Comparison of ENCODE assay signal across 11 mouse cellular contexts in the genomic region with DNA sequence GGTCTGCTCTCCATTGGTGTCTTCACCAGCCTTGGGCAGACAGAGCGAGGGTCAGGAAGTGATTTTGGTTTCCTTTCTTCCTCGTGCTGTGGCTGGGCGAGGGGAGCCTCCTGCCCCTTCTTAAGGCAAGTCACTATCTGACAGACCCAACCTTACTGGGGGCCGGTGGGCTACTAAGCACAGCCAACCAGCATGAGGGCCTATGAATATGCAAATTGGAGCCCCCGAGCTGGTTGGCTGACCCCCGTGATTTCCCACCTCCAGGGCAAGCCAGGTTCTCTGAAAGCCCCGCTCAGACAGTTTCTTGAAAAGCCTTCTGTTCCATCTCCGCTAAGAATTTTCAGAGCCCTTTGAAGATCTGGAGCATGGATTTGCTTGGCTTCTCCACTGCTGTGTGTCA. TPM values are rescaled to one million over a fixed set of nuclear protein-coding genes. Genes with fewer than 3 reads are reported as not detected.
A peak's percentile ranks its signal among the peaks of the same experiment; 100 is the strongest.
DNase-seq lines count a peak whose midpoint lies in the region; ATAC-seq and TF ChIP-seq lines count a peak whose summit lies in the region.
"Had no signal": no experiment of that assay in that cellular context is flagged by ENCODE, and none has a peak within 500 bp of the region (broad histone marks: within the 10 kb centered on the region; RNA-seq: fewer than 3 reads in every experiment).

No protein-coding gene starts in this region.

- peak overlapping the region; percentile 60 for H3K4me2 ChIP-seq in heart, embryonic 11.5 days
- peak overlapping the region; percentile 23; the same call in 1 of the 2 replicates for H3K4me2 ChIP-seq in midbrain, embryonic 11.5 days
- no peak overlapping the region for H3K4me2 ChIP-seq in midbrain, postnatal 0 days (ENCODE audit: low read depth, low read length, poor library complexity, severe bottlenecking)
- 0 out of 2 replicates have a peak overlapping the region, but pooled peaks have one; percentile 1 for H3K4me2 ChIP-seq in hindbrain, embryonic 16.5 days (ENCODE audit: low read length)
- peak overlapping the region; percentile 36 for H3K4me2 ChIP-seq in neural tube, embryonic 13.5 days

- no peaks in the 10 kb centered on the region for H3K9me3 ChIP-seq in heart, embryonic 11.5 days (replicated peaks; ENCODE audit: control insufficient read depth, low read length)
- H3K9me3 ChIP-seq in midbrain, embryonic 11.5 days (ENCODE audit: control insufficient read depth, low read length) = no peaks in the 10 kb centered on the region
- H3K9me3 ChIP-seq in midbrain, postnatal 0 days (ENCODE audit: low read length) = no peaks in the 10 kb centered on the region
- no peaks in the 10 kb centered on the region for H3K9me3 ChIP-seq in hindbrain, embryonic 16.5 days (ENCODE audit: control insufficient read depth, low read length)
- no peaks in the 10 kb centered on the region for H3K9me3 ChIP-seq in neural tube, embryonic 13.5 days

- intact Hi-C loops in heart, postnatal 14 days (cut with DNase I) = no loop called here

- DNase-seq in heart, postnatal 14 days = no peak
- DNase-seq in midbrain, embryonic 11.5 days (ENCODE audit: low spot score, missing footprints) = peak; percentile 85
- DNase-seq in midbrain, postnatal 0 days (ENCODE audit: low spot score) = no peak
- DNase-seq in gastrocnemius, postnatal 10 days = no peak
- no peak for DNase-seq in adrenal gland, adult 8-10 months
- DNase-seq: kidney, adult 2 months; lung, postnatal 10 days; right cerebral cortex, adult 18-20 months had no signal

- H3K9ac ChIP-seq in heart, embryonic 11.5 days (ENCODE audit: low read depth, low read length) = peak overlapping the region; percentile 59; the same call in 1 of the 2 replicates
- H3K9ac ChIP-seq in midbrain, embryonic 11.5 days (ENCODE audit: low read length) = no peak overlapping the region
- no peak overlapping the region for H3K9ac ChIP-seq in midbrain, postnatal 0 days (replicated peaks; ENCODE audit: low read length, poor library complexity, severe bottlenecking)
- no peak overlapping the region for H3K9ac ChIP-seq in hindbrain, embryonic 16.5 days (ENCODE audit: low read depth, low read length)
- H3K9ac ChIP-seq in neural tube, embryonic 13.5 days = 0 out of 2 replicates have a peak overlapping the region, but pooled peaks have one; percentile 31

- 2% methylated on average over 8 of the region's 8 CpGs for WGBS in heart, embryonic 11.5 days (ENCODE audit: insufficient replicate concordance)
- WGBS in midbrain, embryonic 11.5 days = 2% methylated on average over 8 of the region's 8 CpGs
- WGBS in midbrain, postnatal 0 days = 6% methylated on average over 8 of the region's 8 CpGs
- WGBS in hindbrain, embryonic 16.5 days = 1% methylated on average over 8 of the region's 8 CpGs
- 2% methylated on average over 8 of the region's 8 CpGs for WGBS in neural tube, embryonic 13.5 days

- H3K27ac ChIP-seq in heart, embryonic 11.5 days (ENCODE audit: low read depth, low read length) = no peak overlapping the region
- no peak overlapping the region for H3K27ac ChIP-seq in midbrain, embryonic 11.5 days (ENCODE audit: low read depth, low read length)
- no peak overlapping the region for H3K27ac ChIP-seq in midbrain, postnatal 0 days (ENCODE audit: low read depth, low read length)
- no peak overlapping the region for H3K27ac ChIP-seq in hindbrain, embryonic 16.5 days (ENCODE audit: low read depth, low read length)
- H3K27ac ChIP-seq in neural tube, embryonic 13.5 days (replicated peaks) = no peak overlapping the region

- ATAC-seq in heart, embryonic 11.5 days (replicated peaks; ENCODE audit: insufficient number of reproducible peaks, low FRiP score, low TSS enrichment) = no peak
- no peak for ATAC-seq in midbrain, embryonic 11.5 days (ENCODE audit: low FRiP score)
- no peak for ATAC-seq in midbrain, postnatal 0 days (ENCODE audit: low FRiP score)
- no peak for ATAC-seq in hindbrain, embryonic 16.5 days
- ATAC-seq in neural tube, embryonic 13.5 days (ENCODE audit: low read depth) = no peak

- peaks cover 9% of the 10 kb centered on the region for H3K4me1 ChIP-seq in heart, embryonic 11.5 days (ENCODE audit: control insufficient read depth, insufficient read depth, low read length)
- peaks cover 13% of the 10 kb centered on the region for H3K4me1 ChIP-seq in midbrain, embryonic 11.5 days (ENCODE audit: control insufficient read depth, insufficient read depth, low read length)
- H3K4me1 ChIP-seq in midbrain, postnatal 0 days (ENCODE audit: insufficient read depth, low read length) = no peaks in the 10 kb centered on the region; the same call in 1 of the 2 replicates
- peaks cover 4% of the 10 kb centered on the region for H3K4me1 ChIP-seq in hindbrain, embryonic 16.5 days (ENCODE audit: control insufficient read depth, insufficient read depth, low read depth, low read length)
- peaks cover 18% of the 10 kb centered on the region for H3K4me1 ChIP-seq in neural tube, embryonic 13.5 days (replicated peaks)

- H3K4me3 ChIP-seq in heart, embryonic 11.5 days (ENCODE audit: low read depth, low read length) = peak overlapping the region; percentile 26
- no peak overlapping the region for H3K4me3 ChIP-seq in midbrain, embryonic 11.5 days (ENCODE audit: low read depth, low read length)
- no peak overlapping the region for H3K4me3 ChIP-seq in midbrain, postnatal 0 days (ENCODE audit: low read depth, low read length)
- no peak overlapping the region for H3K4me3 ChIP-seq in hindbrain, embryonic 16.5 days (ENCODE audit: low read length)
- H3K4me3 ChIP-seq in neural tube, embryonic 13.5 days = no peak overlapping the region

- TF ChIP-seq CTCF in midbrain, postnatal 0 days (IDR thresholded peaks at IDR 0.05) = no peak

- H3K36me3 ChIP-seq in heart, embryonic 11.5 days (ENCODE audit: control insufficient read depth, insufficient read depth, low read length) = no peaks in the 10 kb centered on the region
- H3K36me3 ChIP-seq in midbrain, embryonic 11.5 days (ENCODE audit: control insufficient read depth, insufficient read depth, low read length) = no peaks in the 10 kb centered on the region
- H3K36me3 ChIP-seq in midbrain, postnatal 0 days (ENCODE audit: insufficient read depth, low read length) = no peaks in the 10 kb centered on the region
- no peaks in the 10 kb centered on the region for H3K36me3 ChIP-seq in hindbrain, embryonic 16.5 days (ENCODE audit: control insufficient read depth, insufficient read depth, low read length)
- no peaks in the 10 kb centered on the region for H3K36me3 ChIP-seq in neural tube, embryonic 13.5 days

- no peaks in the 10 kb centered on the region for H3K27me3 ChIP-seq in heart, embryonic 11.5 days (ENCODE audit: control insufficient read depth, insufficient read depth, low read length)
- no peaks in the 10 kb centered on the region for H3K27me3 ChIP-seq in midbrain, embryonic 11.5 days (ENCODE audit: control insufficient read depth, insufficient read depth, low read length)
- no peaks in the 10 kb centered on the region for H3K27me3 ChIP-seq in midbrain, postnatal 0 days (ENCODE audit: insufficient read depth, low read length)
- H3K27me3 ChIP-seq in hindbrain, embryonic 16.5 days (replicated peaks; ENCODE audit: control insufficient read depth, insufficient read depth, low read length) = no peaks in the 10 kb centered on the region
- no peaks in the 10 kb centered on the region for H3K27me3 ChIP-seq in neural tube, embryonic 13.5 days

RNA-seq across cellular contexts. Expression of a gene that starts 4.3 kb away (rescaled TPM):
- 2.5 and 3.1 TPM in 2 replicates for polyA plus RNA-seq in heart, embryonic 11.5 days (2014; fragmentation: Nextera tagmentation; extraction: Ambion mirVana)
- total RNA-seq in heart, postnatal 14 days (2021) = 1 to 10 TPM; 1.1 to 2.7 TPM
- polyA plus RNA-seq in midbrain, embryonic 11.5 days (2014; fragmentation: Nextera tagmentation; extraction: Ambion mirVana) = 2.6 and 3.6 TPM in 2 replicates
- 1.2 and 1.4 TPM in 2 replicates for total RNA-seq in midbrain, postnatal 0 days (2014; rRNA removed)
- polyA plus RNA-seq in midbrain, postnatal 0 days (2015; fragmentation: Nextera tagmentation; extraction: Ambion mirVana) = 0.86 and 1.4 TPM in 2 replicates
- 1.2 and 1.6 TPM in 2 replicates for polyA plus RNA-seq in hindbrain, embryonic 16.5 days (2015; fragmentation: Nextera tagmentation; extraction: Ambion mirVana)
- polyA plus RNA-seq in neural tube, embryonic 13.5 days (2015; fragmentation: Nextera tagmentation; extraction: Ambion mirVana) = 3.9 and 5.4 TPM in 2 replicates
- total RNA-seq in gastrocnemius, postnatal 10 days (2021) = 1 to 10 TPM; 2.6 to 2.9 TPM
- total RNA-seq in adrenal gland, adult 8-10 months (2022) = 1 to 10 TPM; 3.0 to 7.9 (median 6.0) TPM

RNA-seq across cellular contexts. Expression of a gene that starts 4.3 kb away (rescaled TPM):
- polyA plus RNA-seq in heart, embryonic 11.5 days (2014; fragmentation: Nextera tagmentation; extraction: Ambion mirVana) = 170 and 200 TPM in 2 replicates
- 100 to 1,000 TPM; 713 to 718 TPM for total RNA-seq in heart, postnatal 14 days (2021)
- 93.9 and 97.0 TPM in 2 replicates for polyA plus RNA-seq in midbrain, embryonic 11.5 days (2014; fragmentation: Nextera tagmentation; extraction: Ambion mirVana)
- 115 and 118 TPM in 2 replicates for total RNA-seq in midbrain, postnatal 0 days (2014; rRNA removed)
- 92.5 and 99.6 TPM in 2 replicates for polyA plus RNA-seq in midbrain, postnatal 0 days (2015; fragmentation: Nextera tagmentation; extraction: Ambion mirVana)
- polyA plus RNA-seq in hindbrain, embryonic 16.5 days (2015; fragmentation: Nextera tagmentation; extraction: Ambion mirVana) = 122 and 129 TPM in 2 replicates
- polyA plus RNA-seq in neural tube, embryonic 13.5 days (2015; fragmentation: Nextera tagmentation; extraction: Ambion mirVana) = 108 and 116 TPM in 2 replicates
- total RNA-seq in gastrocnemius, postnatal 10 days (2021) = 100 to 1,000 TPM; 284 to 308 TPM
- 100 to 1,000 TPM; 226 to 318 (median 254) TPM for total RNA-seq in adrenal gland, adult 8-10 months (2022)

RNA-seq across cellular contexts. Expression of a gene that starts 44.8 kb away (rescaled TPM):
- 0.94 and 1.3 TPM in 2 replicates for polyA plus RNA-seq in heart, embryonic 11.5 days (2014; fragmentation: Nextera tagmentation; extraction: Ambion mirVana)
- 1 to 10 TPM; 4.3 to 4.8 TPM for total RNA-seq in heart, postnatal 14 days (2021)
- 1.9 and 2.1 TPM in 2 replicates for polyA plus RNA-seq in midbrain, embryonic 11.5 days (2014; fragmentation: Nextera tagmentation; extraction: Ambion mirVana)
- total RNA-seq in midbrain, postnatal 0 days (2014; rRNA removed) = 47.2 and 48.6 TPM in 2 replicates
- polyA plus RNA-seq in midbrain, postnatal 0 days (2015; fragmentation: Nextera tagmentation; extraction: Ambion mirVana) = 35.0 and 37.1 TPM in 2 replicates
- polyA plus RNA-seq in hindbrain, embryonic 16.5 days (2015; fragmentation: Nextera tagmentation; extraction: Ambion mirVana) = 39.0 and 39.4 TPM in 2 replicates
- polyA plus RNA-seq in neural tube, embryonic 13.5 days (2015; fragmentation: Nextera tagmentation; extraction: Ambion mirVana) = 24.0 and 28.7 TPM in 2 replicates
- under 1 TPM; 0.33 to 0.68 TPM for total RNA-seq in gastrocnemius, postnatal 10 days (2021)
- 1 to 10 TPM; 1.0 to 2.3 (median 1.8) TPM for total RNA-seq in adrenal gland, adult 8-10 months (2022)

Comparison
In these comparisons a context has a peak if more than half of its experiments do, and no peak if none do; other contexts are left out.
1. H3K9ac ChIP-seq: peak in heart, embryonic 11.5 days (single experiment) and neural tube, embryonic 13.5 days (single experiment); none in midbrain, embryonic 11.5 days (single experiment), midbrain, postnatal 0 days (single experiment) and hindbrain, embryonic 16.5 days (single experiment).